Mouse (Mus musculus): ENCODE measurements around the gene 4930404N11Rik. TPM values are rescaled to one million over a fixed set of nuclear protein-coding genes. Genes with fewer than 3 reads are reported as not detected.
A peak's percentile ranks its signal among the peaks of the same experiment; 100 is the strongest.

Gene 4930404N11Rik
- polyA plus RNA-seq, 1 experiment from 2014 or later, result 3.0 TPM

DNA sequence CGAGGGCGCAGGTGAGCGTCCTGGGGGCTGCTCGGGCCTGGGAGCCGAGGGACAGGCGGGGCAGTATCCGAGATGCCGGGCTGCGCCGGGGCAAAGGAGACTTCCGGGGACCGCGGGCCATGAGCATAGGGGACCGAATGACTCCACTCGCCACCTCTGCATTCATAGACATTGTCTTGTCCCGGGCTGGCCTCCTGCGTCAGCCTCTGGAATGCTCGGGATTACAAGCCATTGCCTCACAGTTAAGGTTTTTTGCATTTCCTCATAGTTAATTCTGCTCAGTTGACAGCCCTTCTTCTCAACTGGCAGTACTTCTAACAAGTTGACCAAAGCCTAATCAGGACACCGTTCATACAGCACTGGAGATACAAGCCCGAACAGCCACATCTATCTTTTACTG, 44.2 kb downstream of the 4930404N11Rik start:
- no peak for ATAC-seq (ENCODE audit: borderline replicate concordance, extremely low read depth, low FRiP score, low TSS enrichment)
- peak overlapping the region; percentile 88 for H3K9ac ChIP-seq
- H3K27me3 ChIP-seq, result no peaks in the 10 kb centered on the region
- peak overlapping the region; percentile 94 for H3K4me3 ChIP-seq
- peak overlapping the region; percentile 88 for H3K27ac ChIP-seq
- 2% methylated on average over 20 of the region's 20 CpGs for WGBS
- peaks cover 49% of the 10 kb centered on the region for H3K36me3 ChIP-seq
- peak overlapping the region; percentile 76 for H3K4me2 ChIP-seq
- H3K9me3 ChIP-seq, result no peaks in the 10 kb centered on the region
- H3K4me1 ChIP-seq, result peaks cover 48% of the 10 kb centered on the region

DNA sequence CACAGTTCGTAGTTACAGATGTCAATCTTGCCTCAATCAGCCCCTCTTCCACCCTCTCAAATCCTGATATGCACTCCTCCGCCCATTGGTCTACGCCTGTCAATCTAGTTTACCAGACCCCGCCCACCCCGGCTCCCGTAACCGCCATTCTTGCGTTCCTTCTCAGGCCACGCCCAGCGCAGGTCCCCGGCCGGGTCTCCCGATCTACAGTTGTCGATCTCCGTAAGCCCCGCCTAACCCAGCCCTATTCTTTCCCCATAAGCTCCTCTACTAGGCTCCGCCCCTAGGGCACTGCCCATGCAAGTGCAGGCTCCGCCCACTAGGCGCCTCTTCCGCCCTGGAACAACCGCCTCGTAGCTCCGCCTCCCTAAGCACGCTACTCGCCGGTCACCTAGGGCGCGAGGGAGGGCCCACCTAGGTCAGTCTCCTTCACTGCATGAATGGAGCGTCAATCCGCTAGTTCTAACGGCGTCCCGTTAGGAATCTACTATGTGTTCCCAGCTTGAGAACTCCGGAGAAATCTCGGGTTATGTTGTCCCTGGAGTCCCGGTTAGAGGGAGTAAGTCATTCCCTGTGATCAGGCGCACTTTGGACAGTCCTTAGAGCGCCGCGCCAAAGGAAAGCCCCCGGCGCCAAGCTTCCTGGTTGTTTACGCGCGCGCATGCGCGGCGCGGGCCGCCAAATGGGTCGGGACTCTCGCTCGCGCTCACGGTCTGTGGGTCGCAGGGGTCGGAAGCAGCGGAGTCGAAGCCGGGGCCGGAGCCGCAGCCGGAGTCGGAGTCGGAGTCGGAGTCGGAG, 44.9 kb downstream of the 4930404N11Rik start, which contains the start of gene Cactin:
Gene Cactin (plus strand): TSS at position 554 of the 798 bp plus-strand sequence.
- H3K4me3 ChIP-seq, result peak within 1 kb of the TSS; percentile 94
- WGBS, result under 1% methylated on average over 68 of the region's 68 CpGs
- peaks cover 52% of the 10 kb centered on the region for H3K4me1 ChIP-seq
- H3K9me3 ChIP-seq, result no peaks in the 10 kb centered on the region
- peaks cover 47% of the 10 kb centered on the region for H3K36me3 ChIP-seq
- H3K27ac ChIP-seq, result peak within 1 kb of the TSS; percentile 89
- ATAC-seq (ENCODE audit: borderline replicate concordance, extremely low read depth, low FRiP score, low TSS enrichment), result peak; percentile 93
- peak within 1 kb of the TSS; percentile 88 for H3K9ac ChIP-seq
- H3K4me2 ChIP-seq, result peak within 1 kb of the TSS; percentile 76
- no peaks in the 10 kb centered on the region for H3K27me3 ChIP-seq

DNA sequence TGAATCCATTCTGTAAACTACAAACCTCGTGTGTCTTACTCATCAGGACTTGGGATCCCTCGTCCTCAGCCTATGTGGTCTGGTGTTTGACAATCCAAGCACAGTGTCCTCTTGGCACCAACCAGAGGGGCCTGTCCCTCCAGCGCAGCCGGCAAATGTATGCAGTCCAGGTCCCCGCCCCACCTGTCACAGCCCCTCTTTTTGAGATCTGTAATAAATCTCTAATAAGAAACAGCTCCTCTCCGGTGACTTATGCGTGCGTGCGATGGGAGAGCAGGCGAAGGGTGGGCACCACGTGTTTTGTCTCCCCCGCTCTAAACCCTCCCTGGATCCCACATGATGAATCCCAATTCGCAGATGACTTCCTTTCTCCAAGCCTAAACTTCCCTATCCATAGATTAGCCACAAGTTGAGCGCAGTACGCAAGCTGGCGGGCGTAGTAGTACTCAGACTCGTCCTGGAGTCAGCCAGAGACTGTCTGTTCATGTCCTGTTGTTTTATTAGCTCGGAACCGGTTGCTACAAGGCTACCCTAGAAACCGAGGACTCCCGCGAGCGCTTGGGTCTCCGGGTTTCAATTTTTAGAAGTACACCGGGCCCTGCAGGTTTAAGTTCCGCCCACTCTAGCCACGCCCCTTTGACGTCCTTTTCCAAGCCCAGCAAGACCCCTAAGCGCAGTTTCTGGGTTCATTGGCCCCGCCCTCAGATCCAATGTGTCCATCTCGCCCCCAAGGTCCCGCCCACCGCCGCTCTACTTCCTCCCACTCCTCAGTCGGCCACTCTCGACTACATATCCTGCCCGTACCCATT, 45.7 kb downstream of the 4930404N11Rik start:
- no peaks in the 10 kb centered on the region for H3K27me3 ChIP-seq
- peaks cover 47% of the 10 kb centered on the region for H3K36me3 ChIP-seq
- H3K4me3 ChIP-seq, result peak overlapping the region; percentile 94
- no peak; the same call in 1 of the 2 replicates for ATAC-seq (ENCODE audit: borderline replicate concordance, extremely low read depth, low FRiP score, low TSS enrichment)
- 1% methylated on average over 38 of the region's 38 CpGs for WGBS
- peak overlapping the region; percentile 89 for H3K27ac ChIP-seq
- peak overlapping the region; percentile 39 for H3K9ac ChIP-seq
- H3K4me2 ChIP-seq, result peak overlapping the region; percentile 64
- H3K4me1 ChIP-seq, result peaks cover 52% of the 10 kb centered on the region
- no peaks in the 10 kb centered on the region for H3K9me3 ChIP-seq

DNA sequence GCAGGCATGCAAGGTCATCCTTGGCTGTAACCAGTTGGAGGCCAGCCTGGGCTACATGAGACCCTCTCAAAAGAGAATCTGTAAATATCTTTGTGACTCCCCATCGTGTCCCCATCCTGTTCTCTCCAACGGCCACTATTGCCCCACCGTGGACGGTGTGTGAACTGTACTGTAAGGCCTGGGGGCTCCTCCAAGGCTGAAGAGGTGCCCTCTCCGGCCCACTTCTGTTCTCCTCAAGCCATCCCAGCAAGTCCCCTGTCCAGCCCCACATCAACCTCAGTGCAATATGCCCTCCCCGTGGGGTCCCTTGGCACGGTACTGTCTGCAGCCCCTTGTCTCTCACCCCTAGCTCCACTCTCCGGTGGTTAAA, 46.3 kb downstream of the 4930404N11Rik start:
- H3K9me3 ChIP-seq, result no peaks in the 10 kb centered on the region
- peaks cover 46% of the 10 kb centered on the region for H3K36me3 ChIP-seq
- H3K4me1 ChIP-seq, result peaks cover 52% of the 10 kb centered on the region
- WGBS, result 24% methylated on average over 8 of the region's 8 CpGs
- peak overlapping the region; percentile 39 for H3K9ac ChIP-seq
- H3K4me3 ChIP-seq, result peak overlapping the region; percentile 94
- H3K4me2 ChIP-seq, result peak overlapping the region; percentile 64
- no peaks in the 10 kb centered on the region for H3K27me3 ChIP-seq
- peak overlapping the region; percentile 89 for H3K27ac ChIP-seq
- no peak for ATAC-seq (ENCODE audit: borderline replicate concordance, extremely low read depth, low FRiP score, low TSS enrichment)

DNA sequence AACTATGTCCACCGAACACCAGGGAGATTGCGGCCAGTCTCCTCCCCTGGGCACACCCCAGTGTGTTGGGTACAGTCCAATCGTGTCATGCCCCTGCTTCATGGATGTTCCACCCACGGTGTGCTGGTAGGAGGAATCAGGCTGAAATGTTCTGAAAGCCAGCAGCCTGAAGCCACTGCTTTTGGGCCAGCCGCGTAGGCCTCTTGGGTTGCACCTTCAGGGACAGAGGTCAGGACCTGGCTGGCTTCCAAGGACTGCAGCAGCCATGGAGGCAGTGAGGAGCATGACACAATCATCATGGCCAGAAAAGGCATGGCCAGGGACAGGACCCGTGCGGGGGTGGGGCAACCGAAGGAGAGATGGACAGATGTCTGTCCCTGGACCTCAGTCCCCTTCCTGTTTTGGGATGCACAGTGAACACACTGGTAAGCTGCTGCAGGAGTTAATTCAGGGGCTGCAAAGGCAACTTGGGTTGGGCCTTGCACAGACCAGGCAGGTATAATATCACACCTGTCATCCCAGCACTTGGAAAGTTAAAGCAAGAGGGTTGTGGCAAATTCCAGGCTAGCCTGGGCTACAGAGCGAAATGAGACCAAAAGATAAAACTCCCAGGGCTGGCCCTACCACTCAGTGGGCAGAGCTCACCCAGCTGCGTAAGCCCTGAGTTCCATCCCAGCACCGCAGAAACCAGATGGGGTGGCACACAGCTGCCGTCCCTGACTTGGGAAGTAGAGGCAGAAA, 46.9 kb downstream of the 4930404N11Rik start:
- H3K4me2 ChIP-seq, result peak overlapping the region; percentile 64
- WGBS, result 85% methylated on average over 13 of the region's 13 CpGs
- no peak overlapping the region for H3K4me3 ChIP-seq
- no peaks in the 10 kb centered on the region for H3K27me3 ChIP-seq
- no peaks in the 10 kb centered on the region for H3K9me3 ChIP-seq
- peaks cover 46% of the 10 kb centered on the region for H3K36me3 ChIP-seq
- H3K4me1 ChIP-seq, result peaks cover 52% of the 10 kb centered on the region
- H3K27ac ChIP-seq, result peak overlapping the region; percentile 89; the same call in 1 of the 2 replicates
- peak overlapping the region; percentile 39; the same call in 1 of the 2 replicates for H3K9ac ChIP-seq
- no peak for ATAC-seq (ENCODE audit: borderline replicate concordance, extremely low read depth, low FRiP score, low TSS enrichment)

DNA sequence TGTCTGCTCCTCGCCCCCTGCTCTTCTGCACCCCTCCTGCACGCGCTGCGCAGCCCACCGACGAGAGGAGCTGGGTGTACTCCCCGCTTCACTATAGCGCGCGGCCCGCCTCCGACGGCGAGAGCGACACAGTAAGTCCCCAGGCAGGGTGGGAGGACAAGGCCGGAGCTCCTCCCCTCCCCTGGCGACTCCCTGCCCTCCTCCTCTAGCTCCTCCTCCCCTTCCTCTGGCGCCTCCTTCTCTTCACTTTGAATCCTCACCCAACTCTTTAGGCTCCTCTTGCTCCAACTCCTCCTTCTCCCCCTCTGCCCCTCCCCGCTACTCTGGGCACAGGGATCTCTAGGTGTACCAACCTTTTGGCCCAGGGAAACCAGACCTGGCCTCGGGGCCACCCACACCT, 48.3 kb downstream of the 4930404N11Rik start:
- Histone ChIP-seq H3K9ac (peak overlapping the region; percentile 40), H3K4me2 (peak overlapping the region; percentile 58), H3K27ac (peak overlapping the region; percentile 44; the same call in 1 of the 2 replicates), H3K4me1 (peaks cover 48% of the 10 kb centered on the region), H3K4me3 (peak overlapping the region; percentile 28), H3K9me3 (no peaks in the 10 kb centered on the region), H3K36me3 (peaks cover 46% of the 10 kb centered on the region), H3K27me3 (no peaks in the 10 kb centered on the region)
- WGBS, result 16% methylated on average over 18 of the region's 20 CpGs
- no peak for ATAC-seq (ENCODE audit: borderline replicate concordance, extremely low read depth, low FRiP score, low TSS enrichment)

DNA sequence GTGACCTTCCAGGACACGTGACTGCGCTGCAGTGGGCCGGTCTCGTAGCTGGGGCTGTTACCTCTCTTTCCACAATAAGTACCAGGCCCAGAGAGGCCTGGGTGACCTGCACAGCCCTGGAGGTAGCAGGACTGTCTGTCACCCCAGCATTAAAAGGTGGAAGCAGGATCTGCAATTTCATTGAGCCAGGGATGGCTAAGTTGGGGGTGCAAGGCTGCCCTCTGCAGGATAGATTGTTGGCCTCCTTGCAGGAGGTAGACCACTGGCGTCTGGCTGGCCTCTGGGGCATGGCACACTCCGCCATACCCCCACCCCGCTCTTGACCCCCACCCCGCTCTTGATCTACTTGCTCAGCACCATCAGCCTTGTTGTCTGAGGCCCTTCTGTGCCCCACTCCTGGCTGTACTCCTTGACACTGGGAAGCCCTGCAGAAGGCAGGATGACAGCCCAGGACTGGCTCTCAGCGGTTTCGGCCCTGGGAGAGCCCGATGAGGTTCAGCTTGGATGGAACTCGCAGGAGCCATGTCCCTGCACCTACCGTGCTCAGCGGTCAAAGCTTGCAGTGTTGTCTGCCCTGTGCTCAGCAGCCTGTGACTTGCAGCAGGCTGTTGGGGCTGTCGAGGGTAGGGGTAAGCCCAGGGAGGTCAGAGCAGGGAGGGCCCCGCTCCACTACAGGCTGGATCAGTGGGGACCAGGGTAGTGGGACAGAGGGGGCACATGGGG, 49.1 kb downstream of the 4930404N11Rik start:
- Histone ChIP-seq H3K9me3 (no peaks in the 10 kb centered on the region), H3K9ac (peak overlapping the region; percentile 40), H3K4me3 (peak overlapping the region; percentile 28), H3K4me1 (peaks cover 40% of the 10 kb centered on the region), H3K27me3 (no peaks in the 10 kb centered on the region), H3K36me3 (peaks cover 53% of the 10 kb centered on the region), H3K4me2 (peak overlapping the region; percentile 58), H3K27ac (peak overlapping the region; percentile 44; the same call in 1 of the 2 replicates)
- WGBS, result 43% methylated on average over 16 of the region's 16 CpGs
- ATAC-seq (ENCODE audit: borderline replicate concordance, extremely low read depth, low FRiP score, low TSS enrichment), result no peak

DNA sequence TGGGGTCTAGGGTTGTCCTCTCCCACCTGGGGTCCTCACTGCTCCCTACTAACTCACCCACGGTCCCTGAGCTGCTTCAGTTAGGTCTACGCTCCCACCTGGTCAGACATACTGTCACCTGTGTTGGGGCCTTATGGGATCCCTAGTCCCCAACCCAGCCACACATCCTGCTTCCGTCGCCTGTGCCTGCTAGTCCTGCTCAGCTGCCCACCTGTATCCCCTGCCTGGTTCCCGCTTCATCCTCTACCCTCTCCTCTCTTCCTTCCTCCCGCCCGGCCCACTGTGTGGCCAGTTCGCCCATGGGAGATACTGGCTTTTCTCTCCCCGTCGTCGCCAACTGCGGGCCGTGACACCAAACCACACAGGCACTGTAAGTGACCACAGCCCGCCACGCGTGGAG, 50.0 kb downstream of the 4930404N11Rik start:
- H3K4me1 ChIP-seq, result peaks cover 39% of the 10 kb centered on the region
- H3K27ac ChIP-seq, result no peak overlapping the region
- peaks cover 62% of the 10 kb centered on the region for H3K36me3 ChIP-seq
- 87% methylated on average over 16 of the region's 16 CpGs for WGBS
- H3K4me2 ChIP-seq, result no peak overlapping the region
- no peak overlapping the region for H3K4me3 ChIP-seq
- ATAC-seq (ENCODE audit: borderline replicate concordance, extremely low read depth, low FRiP score, low TSS enrichment), result no peak
- H3K27me3 ChIP-seq, result no peaks in the 10 kb centered on the region
- no peak overlapping the region for H3K9ac ChIP-seq
- H3K9me3 ChIP-seq, result no peaks in the 10 kb centered on the region

DNA sequence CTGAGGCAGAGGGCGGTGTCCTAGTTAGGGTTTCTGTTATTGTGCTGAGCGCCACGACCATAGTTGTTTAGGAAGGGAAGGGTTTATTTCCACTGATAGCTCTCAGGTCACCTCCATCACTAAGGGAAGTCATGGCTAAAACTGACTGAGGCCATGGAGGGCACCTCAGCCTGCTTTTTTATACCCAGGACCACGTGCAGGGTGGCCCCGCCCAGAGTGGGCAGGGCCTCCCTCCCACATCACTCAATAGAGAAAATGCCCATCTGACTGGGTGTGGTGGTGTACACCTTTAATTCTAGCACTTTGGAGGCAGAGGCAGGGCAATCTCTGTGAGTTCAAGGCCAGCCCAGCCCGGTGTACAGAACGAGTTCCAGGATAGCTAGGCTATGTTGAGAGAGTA, 51.4 kb downstream of the 4930404N11Rik start:
- Histone ChIP-seq H3K36me3 (peaks cover 71% of the 10 kb centered on the region), H3K9me3 (no peaks in the 10 kb centered on the region), H3K4me1 (peaks cover 31% of the 10 kb centered on the region), H3K4me3 (no peak overlapping the region), H3K4me2 (no peak overlapping the region), H3K27ac (no peak overlapping the region), H3K9ac (no peak overlapping the region), H3K27me3 (no peaks in the 10 kb centered on the region)
- 76% methylated on average over 7 of the region's 7 CpGs for WGBS
- no peak for ATAC-seq (ENCODE audit: borderline replicate concordance, extremely low read depth, low FRiP score, low TSS enrichment)

DNA sequence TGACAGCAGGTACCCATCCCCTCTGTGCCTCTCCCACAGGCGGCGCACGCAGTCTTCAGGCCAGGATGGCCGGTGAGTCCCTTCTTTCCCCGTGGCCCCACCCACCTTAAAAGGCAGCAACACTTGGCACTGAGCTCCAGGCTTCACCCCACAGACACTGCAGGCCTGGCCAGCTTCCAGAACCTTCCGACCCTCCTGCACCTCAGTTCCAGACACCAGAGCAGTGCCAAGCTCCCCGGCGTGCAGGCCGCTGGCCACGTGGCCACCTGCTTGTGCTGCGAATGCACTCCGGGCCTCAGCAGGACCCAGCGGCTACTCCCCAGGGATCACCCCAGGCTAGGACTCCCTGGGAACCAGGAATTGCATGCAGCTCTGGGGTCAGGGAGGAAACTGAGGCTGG, 52.0 kb downstream of the 4930404N11Rik start:
- Histone ChIP-seq H3K4me1 (peaks cover 25% of the 10 kb centered on the region), H3K9ac (no peak overlapping the region), H3K9me3 (no peaks in the 10 kb centered on the region), H3K4me2 (no peak overlapping the region), H3K36me3 (peaks cover 77% of the 10 kb centered on the region), H3K27me3 (no peaks in the 10 kb centered on the region), H3K4me3 (no peak overlapping the region), H3K27ac (no peak overlapping the region)
- WGBS, result 87% methylated on average over 13 of the region's 13 CpGs
- no peak for ATAC-seq (ENCODE audit: borderline replicate concordance, extremely low read depth, low FRiP score, low TSS enrichment)

Data from lung, embryonic 15.5 days (tissue).